Mouse (Mus musculus) forebrain, embryonic 15.5 days (tissue): ENCODE measurements around the gene Synj1. TPM values are rescaled to one million over a fixed set of nuclear protein-coding genes. Genes with fewer than 3 reads are reported as not detected.

Experiments
- ATAC-seq: fragments of 200-750 bp; cut with Nextera tagmentation; replicated peaks from 2 replicates; pipeline ENCODE4 v1.8.0; 2017; ENCODE audit warnings: mild to moderate bottlenecking, moderate TSS enrichment, moderate library complexity
- H3K27ac ChIP-seq: fragments of 300-500 bp; sonication (generic); replicated peaks from 2 replicates; pipeline ENCODE4 v1.5.1; 2015; ENCODE audit warnings: mild to moderate bottlenecking, inconsistent platforms
- H3K27me3 ChIP-seq: fragments of 300-500 bp; sonication (generic); 2 replicates; pipeline ENCODE4 v1.6.1; 2015; ENCODE audit warnings: inconsistent platforms
- H3K36me3 ChIP-seq: fragments of 300-500 bp; sonication (generic); 2 replicates; pipeline ENCODE4 v1.6.1; 2015; ENCODE audit warnings: mild to moderate bottlenecking, inconsistent platforms
- H3K4me1 ChIP-seq: fragments of 300-500 bp; sonication (generic); 2 replicates; pipeline ENCODE4 v1.6.1; 2015; ENCODE audit warnings: inconsistent platforms
- H3K4me2 ChIP-seq: fragments of 300-500 bp; sonication (generic); replicated peaks from 2 replicates; pipeline ENCODE4 v1.6.1; 2015; ENCODE audit warnings: mild to moderate bottlenecking, inconsistent platforms
- H3K4me3 ChIP-seq: fragments of 300-500 bp; sonication (generic); 2 replicates; pipeline ENCODE4 v1.5.1; 2015; ENCODE audit warnings: mild to moderate bottlenecking, inconsistent platforms
- H3K9ac ChIP-seq: fragments of 300-500 bp; sonication (generic); replicated peaks from 2 replicates; pipeline ENCODE4 v1.6.1; 2015; ENCODE audit warnings: mild to moderate bottlenecking, inconsistent platforms
- H3K9me3 ChIP-seq: fragments of 300-500 bp; sonication (generic); 2 replicates; pipeline ENCODE4 v1.6.1; 2016; ENCODE audit warnings: inconsistent platforms
- WGBS: fragments of 180-500 bp; shearing (Covaris S2); methylation state at CpG from one replicate; pipeline ENCODE4 v1.1.7; 2015; ENCODE audit warnings: mixed read lengths; 5-methylcytosine and 5-hydroxymethylcytosine counted together
- polyA plus RNA-seq: library from polyadenylated mRNA; unstranded; fragments of >200 nt; fragmentation: Nextera tagmentation; extraction: Ambion mirVana; gene quantifications from 2 replicates; pipeline ENCODE4 v1.2.1, GENCODE M21; 2015

Synj1 gene
- polyA plus RNA-seq, 1 experiment from 2014 or later, result 36.0 TPM

DNA sequence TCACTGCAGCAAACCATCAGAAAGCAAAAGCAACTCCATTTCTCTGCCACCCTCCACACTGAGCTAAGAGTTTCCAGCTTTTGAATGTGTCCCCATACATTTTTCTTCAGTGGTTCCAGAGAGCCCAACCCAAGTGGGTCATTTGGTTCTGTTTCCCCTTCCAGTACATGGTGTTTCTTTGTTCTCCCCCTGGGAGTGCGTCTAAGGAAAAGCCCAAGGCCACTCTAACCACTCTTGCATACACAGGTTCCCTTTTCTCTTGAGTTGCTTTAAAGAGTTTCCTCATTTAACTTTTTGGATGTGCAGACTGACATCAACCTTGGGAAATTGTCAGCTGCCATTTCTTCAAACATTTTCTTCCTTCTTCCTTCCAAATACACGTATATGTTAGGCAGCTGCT is 10.0 kb downstream of the Synj1 start:
- Histone ChIP-seq H3K36me3 (0 out of 2 replicates have a peak, but pooled peaks cover 2% of the 10 kb centered on the region), H3K4me1 (peaks cover 20% of the 10 kb centered on the region), H3K27ac (no peak overlapping the region), H3K27me3 (no peaks in the 10 kb centered on the region), H3K4me2 (no peak overlapping the region), H3K4me3 (no peak overlapping the region), H3K9ac (no peak overlapping the region), H3K9me3 (no peaks in the 10 kb centered on the region)
- no peak for ATAC-seq
- 75% methylated on average over 2 of the region's 2 CpGs for WGBS

DNA sequence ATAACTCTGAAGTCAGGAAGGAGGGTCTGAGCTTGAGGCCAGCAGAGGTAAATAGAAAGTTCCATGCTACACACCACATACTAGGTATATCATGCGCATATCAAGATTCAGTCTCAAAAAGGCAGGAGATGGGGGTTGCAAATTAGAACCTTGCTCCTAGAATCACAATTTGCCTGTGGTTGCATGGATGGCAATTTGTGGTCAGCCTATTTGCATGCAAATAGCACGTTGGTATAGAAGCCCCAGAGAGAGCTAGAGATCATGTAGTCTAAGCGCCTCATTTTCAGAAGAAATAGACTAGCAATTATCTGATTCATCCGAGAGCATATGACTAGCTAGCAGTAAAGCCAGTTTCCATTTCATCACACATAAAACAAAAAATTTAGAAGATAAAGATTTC is 11.3 kb downstream of the Synj1 start:
- Histone ChIP-seq H3K4me3 (no peak overlapping the region), H3K9ac (no peak overlapping the region), H3K27ac (no peak overlapping the region), H3K36me3 (no peaks in the 10 kb centered on the region), H3K4me2 (no peak overlapping the region), H3K4me1 (peaks cover 20% of the 10 kb centered on the region), H3K9me3 (no peaks in the 10 kb centered on the region), H3K27me3 (no peaks in the 10 kb centered on the region)
- ATAC-seq, result no peak
- 36% methylated on average over 4 of the region's 4 CpGs for WGBS

DNA sequence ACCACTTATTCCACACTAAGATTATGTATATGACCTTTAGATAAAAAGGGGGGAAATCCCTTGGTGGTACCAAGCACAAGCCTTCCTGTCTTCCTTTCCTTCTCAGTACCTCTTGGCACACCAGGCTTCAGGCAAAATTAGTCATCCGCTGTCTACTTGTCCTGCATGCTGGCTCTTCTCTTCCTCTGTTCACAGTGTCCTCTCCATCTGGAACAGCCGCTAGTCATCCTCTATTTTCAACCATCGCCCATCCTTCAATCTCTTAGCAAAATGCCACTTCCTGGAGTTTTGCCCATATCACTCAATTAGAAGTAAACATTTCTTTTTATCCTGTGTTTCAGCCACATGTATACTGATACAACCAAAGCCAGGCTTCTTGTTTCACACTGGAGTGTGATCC is 13.3 kb downstream of the Synj1 start:
- Histone ChIP-seq H3K4me1 (peaks cover 20% of the 10 kb centered on the region), H3K9ac (no peak overlapping the region), H3K36me3 (no peaks in the 10 kb centered on the region), H3K9me3 (no peaks in the 10 kb centered on the region), H3K4me3 (no peak overlapping the region), H3K27ac (no peak overlapping the region), H3K27me3 (no peaks in the 10 kb centered on the region), H3K4me2 (no peak overlapping the region)
- ATAC-seq, result no peak
- 75% methylated on average over 3 of the region's 3 CpGs for WGBS

DNA sequence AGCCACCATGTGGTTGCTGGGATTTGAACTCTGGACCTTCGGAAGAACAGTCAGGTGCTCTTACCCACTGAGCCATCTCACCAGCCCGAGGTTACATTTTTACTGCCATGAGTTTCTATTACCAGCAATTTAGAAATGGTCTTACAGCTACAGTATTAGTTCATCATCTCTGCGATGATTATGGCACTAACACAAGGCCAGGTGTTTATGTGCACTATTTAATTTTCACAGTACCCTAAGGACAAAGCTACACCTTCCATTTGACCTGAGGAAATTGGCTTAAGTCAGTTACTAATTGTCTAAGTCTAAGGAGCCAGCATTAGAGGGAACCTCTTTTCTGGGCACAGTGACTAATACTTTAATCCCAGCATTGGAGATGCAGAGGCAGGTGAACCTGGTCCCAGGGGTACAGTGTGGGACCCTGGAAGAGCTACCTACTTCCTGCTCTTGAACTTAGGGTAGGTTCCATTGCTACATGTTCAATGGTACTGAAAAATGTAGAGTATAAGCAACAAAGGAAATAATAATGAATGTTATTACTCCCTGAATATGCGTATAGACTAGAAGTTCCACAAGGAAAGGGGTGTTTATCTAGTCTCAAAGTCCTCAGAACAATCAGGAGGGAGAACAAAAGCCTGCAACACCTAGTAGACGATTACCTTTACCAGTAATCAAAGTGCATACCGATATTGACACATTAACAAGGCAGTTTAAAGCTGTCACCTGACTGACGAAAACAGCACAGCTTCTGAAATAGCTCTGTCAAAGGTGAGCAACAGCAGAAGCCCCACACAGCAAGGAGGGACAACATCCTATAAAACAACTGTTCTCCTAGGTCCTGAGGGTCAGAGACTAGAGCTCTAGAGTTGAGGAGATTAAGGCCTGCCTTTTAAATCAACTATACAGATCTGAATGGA is 14.5 kb downstream of the Synj1 start:
- H3K27me3 ChIP-seq, result no peaks in the 10 kb centered on the region
- no peak overlapping the region for H3K4me2 ChIP-seq
- no peak overlapping the region for H3K27ac ChIP-seq
- H3K4me1 ChIP-seq, result peaks cover 20% of the 10 kb centered on the region
- H3K4me3 ChIP-seq, result no peak overlapping the region
- H3K9me3 ChIP-seq, result no peaks in the 10 kb centered on the region
- H3K9ac ChIP-seq, result no peak overlapping the region
- WGBS, result 85% methylated on average over 7 of the region's 7 CpGs
- no peak for ATAC-seq
- no peaks in the 10 kb centered on the region; the same call in 1 of the 2 replicates for H3K36me3 ChIP-seq

DNA sequence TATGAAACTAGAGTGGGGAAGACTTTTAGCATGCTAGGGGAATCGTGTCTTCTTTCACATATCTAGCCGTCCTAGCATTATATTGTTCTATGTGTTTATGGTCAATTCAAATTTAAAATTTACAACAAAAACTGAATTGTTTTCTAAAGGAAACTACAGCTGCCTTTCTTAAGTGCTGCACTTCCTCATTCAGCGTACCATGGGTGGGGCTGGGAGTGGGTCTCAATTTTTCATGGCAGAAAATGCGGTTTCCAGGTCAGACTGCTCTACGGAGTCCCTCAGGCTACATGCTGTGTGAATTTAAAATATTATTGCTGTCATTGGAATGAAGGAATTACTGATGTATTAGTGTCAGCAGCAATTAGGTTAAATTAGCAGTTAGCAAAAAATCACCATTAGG is 15.6 kb downstream of the Synj1 start:
- Histone ChIP-seq H3K36me3 (peaks cover 9% of the 10 kb centered on the region; the same call in 1 of the 2 replicates), H3K27ac (no peak overlapping the region), H3K4me2 (no peak overlapping the region), H3K9ac (no peak overlapping the region), H3K9me3 (no peaks in the 10 kb centered on the region), H3K4me3 (no peak overlapping the region), H3K4me1 (peaks cover 20% of the 10 kb centered on the region), H3K27me3 (no peaks in the 10 kb centered on the region)
- no peak for ATAC-seq
- WGBS, result 86% methylated on average over 5 of the region's 5 CpGs

DNA sequence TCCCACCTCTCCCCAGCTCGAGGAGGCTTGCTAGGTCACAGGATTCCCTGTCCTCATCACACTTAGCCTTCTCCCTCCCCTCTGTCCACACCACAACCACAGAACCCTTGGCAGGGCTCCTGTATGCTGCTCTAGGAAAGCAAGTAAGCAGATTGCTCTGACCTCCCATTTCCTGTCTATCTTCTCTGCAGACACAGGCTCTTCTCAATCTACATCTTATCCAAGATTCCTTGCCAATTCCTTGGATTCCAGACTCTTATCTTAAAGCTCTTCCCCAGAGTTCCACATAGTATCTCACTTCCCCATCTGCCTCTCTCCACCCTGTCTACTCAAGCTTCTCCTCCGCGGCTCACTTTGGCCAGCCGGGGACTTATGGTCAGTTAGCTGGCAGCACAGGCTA is 16.1 kb downstream of the Synj1 start:
- H3K9me3 ChIP-seq, result no peaks in the 10 kb centered on the region
- peaks cover 20% of the 10 kb centered on the region for H3K4me1 ChIP-seq
- H3K27ac ChIP-seq, result no peak overlapping the region
- no peak overlapping the region for H3K9ac ChIP-seq
- H3K4me3 ChIP-seq, result no peak overlapping the region
- ATAC-seq, result no peak
- 82% methylated on average over 4 of the region's 4 CpGs for WGBS
- no peaks in the 10 kb centered on the region for H3K27me3 ChIP-seq
- H3K36me3 ChIP-seq, result peaks cover 13% of the 10 kb centered on the region; the same call in 1 of the 2 replicates
- no peak overlapping the region for H3K4me2 ChIP-seq

DNA sequence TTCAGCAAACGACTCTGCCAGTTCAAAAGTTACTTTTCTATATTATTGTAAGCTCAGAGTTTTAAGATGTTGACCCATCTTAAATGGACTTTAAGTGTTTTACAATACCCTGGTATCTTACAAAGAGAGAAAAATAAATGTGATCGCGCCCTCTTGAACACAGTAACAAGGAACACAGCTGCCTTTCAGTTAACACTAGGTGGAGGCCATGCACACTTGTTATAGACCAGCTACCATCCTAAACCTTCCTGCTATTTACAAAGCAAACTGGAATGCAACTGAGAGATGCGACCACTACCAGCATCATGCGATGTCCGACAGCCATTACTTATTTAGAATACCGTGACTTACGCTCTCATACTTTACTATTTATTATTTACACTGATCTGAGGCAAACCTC is 21.9 kb downstream of the Synj1 start:
- 96% methylated on average over 8 of the region's 8 CpGs for WGBS
- Histone ChIP-seq H3K36me3 (peaks cover 17% of the 10 kb centered on the region; the same call in 1 of the 2 replicates), H3K27me3 (no peaks in the 10 kb centered on the region), H3K4me2 (no peak overlapping the region), H3K27ac (no peak overlapping the region), H3K4me3 (no peak overlapping the region), H3K9me3 (no peaks in the 10 kb centered on the region), H3K4me1 (no peaks in the 10 kb centered on the region), H3K9ac (no peak overlapping the region)
- ATAC-seq, result no peak

DNA sequence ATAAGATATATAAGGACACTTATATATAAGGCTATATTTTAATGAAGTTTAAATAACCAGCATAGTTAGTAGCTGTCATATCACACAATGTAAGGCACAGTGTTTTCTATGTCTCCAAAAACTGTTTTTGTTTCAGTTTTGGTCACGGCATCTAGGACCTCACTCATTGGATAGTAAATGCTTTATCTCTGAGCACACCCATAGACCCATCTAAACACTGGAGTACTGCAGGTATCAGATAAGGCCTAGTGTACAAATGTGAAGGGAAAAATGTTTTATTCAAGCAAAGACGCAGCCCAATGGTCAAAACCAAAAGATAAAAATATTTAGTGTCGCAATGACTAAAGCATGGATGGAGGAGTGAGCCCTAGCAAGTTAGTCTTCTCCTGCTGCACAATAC is 22.4 kb downstream of the Synj1 start:
- no peak for ATAC-seq
- Histone ChIP-seq H3K4me2 (no peak overlapping the region), H3K4me1 (no peaks in the 10 kb centered on the region), H3K27ac (no peak overlapping the region), H3K9me3 (no peaks in the 10 kb centered on the region), H3K4me3 (no peak overlapping the region), H3K27me3 (no peaks in the 10 kb centered on the region), H3K36me3 (peaks cover 17% of the 10 kb centered on the region; the same call in 1 of the 2 replicates), H3K9ac (no peak overlapping the region)
- 96% methylated on average over 3 of the region's 3 CpGs for WGBS

DNA sequence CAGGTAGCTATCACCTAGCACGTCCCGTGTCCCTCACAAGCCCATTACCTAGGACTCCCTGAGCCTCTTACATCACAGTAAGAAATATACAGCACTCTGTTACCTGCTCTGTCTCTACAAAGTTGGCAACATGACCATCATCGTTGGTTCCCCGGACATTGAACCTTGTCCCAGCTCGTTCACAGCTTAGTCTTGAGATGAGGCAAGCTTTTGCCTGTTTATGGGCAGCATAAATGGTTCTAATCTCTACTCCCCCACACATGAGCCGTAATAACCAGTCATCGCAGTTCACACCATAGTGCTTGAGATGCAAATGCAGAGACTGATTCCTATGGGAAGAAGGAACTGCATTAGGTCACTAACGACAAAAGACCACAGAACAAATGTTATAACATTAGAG is 23.1 kb downstream of the Synj1 start:
- Histone ChIP-seq H3K9ac (no peak overlapping the region), H3K27me3 (no peaks in the 10 kb centered on the region), H3K9me3 (no peaks in the 10 kb centered on the region), H3K4me1 (no peaks in the 10 kb centered on the region), H3K36me3 (peaks cover 17% of the 10 kb centered on the region; the same call in 1 of the 2 replicates), H3K4me2 (no peak overlapping the region), H3K27ac (no peak overlapping the region), H3K4me3 (no peak overlapping the region)
- WGBS, result 94% methylated on average over 8 of the region's 8 CpGs
- no peak for ATAC-seq

DNA sequence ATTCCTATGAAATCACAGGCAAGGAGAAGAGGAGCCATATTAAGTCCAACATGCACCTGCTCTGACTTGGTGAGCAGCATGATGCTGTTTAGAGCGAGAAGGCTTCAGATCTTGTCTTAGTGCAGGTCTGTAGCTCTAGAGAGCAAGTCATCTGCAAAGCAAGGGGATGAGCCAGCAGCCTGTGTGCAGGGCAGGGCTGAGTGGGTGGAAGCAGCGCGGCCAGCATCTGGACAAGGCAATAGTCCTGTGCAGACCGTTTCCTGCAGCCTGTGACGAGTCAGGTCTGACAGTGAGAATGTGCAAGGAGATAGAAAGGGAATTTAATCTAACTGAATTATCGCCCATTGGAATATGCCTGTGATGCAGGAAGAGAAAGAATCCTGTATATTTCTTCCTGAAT is 40.1 kb downstream of the Synj1 start:
- Histone ChIP-seq H3K9ac (no peak overlapping the region), H3K9me3 (no peaks in the 10 kb centered on the region), H3K4me2 (no peak overlapping the region), H3K27ac (no peak overlapping the region), H3K4me3 (no peak overlapping the region), H3K4me1 (no peaks in the 10 kb centered on the region), H3K27me3 (no peaks in the 10 kb centered on the region), H3K36me3 (peaks cover 55% of the 10 kb centered on the region)
- 94% methylated on average over 6 of the region's 6 CpGs for WGBS
- ATAC-seq, result no peak

DNA sequence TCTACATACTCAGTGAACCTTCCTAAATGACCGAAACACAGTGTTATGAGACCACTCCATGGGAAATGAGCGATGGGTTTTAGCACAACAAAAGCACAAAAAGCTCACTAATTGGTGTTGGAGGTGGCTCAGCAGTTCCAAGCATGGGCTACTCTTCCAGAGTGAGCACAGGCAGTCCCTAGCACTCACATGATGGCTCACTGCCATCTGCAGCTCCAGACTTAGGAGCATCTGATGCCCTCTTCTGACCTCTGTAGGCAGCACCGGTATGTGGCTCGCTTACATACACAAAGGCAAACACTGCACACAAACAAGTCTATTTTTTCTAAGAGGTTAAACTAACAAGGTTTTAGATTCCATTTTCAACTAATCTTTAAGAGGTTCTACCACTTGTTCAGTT is 44.9 kb downstream of the Synj1 start:
- no peak for ATAC-seq
- 81% methylated on average over 4 of the region's 4 CpGs for WGBS
- Histone ChIP-seq H3K9me3 (no peaks in the 10 kb centered on the region), H3K27me3 (no peaks in the 10 kb centered on the region), H3K4me1 (no peaks in the 10 kb centered on the region), H3K9ac (no peak overlapping the region), H3K4me2 (no peak overlapping the region), H3K27ac (no peak overlapping the region), H3K36me3 (peaks cover 51% of the 10 kb centered on the region), H3K4me3 (no peak overlapping the region)

DNA sequence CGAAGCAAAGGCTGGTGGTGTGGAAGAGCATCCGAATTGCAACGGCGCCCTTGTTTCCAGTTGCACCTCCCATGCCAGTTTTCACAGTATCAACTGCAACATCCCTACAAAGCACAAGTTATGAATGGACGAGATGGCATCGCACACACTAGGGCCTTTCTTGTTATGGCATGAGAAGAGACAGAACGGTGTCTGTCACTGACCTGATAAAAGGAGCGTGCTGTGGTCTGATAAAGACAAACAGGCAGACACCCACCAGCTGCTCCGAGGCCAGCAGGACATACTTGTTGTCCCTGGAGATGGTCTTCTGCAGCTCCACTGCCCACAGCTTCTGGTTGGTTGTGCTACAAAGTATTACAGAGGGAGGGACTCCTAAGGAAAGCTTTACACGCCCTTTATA is 46.8 kb downstream of the Synj1 start:
- no peaks in the 10 kb centered on the region for H3K27me3 ChIP-seq
- no peak for ATAC-seq
- H3K36me3 ChIP-seq, result peaks cover 50% of the 10 kb centered on the region
- no peak overlapping the region for H3K4me2 ChIP-seq
- 94% methylated on average over 10 of the region's 10 CpGs for WGBS
- no peaks in the 10 kb centered on the region for H3K9me3 ChIP-seq
- no peak overlapping the region for H3K9ac ChIP-seq
- H3K4me3 ChIP-seq, result no peak overlapping the region
- H3K27ac ChIP-seq, result no peak overlapping the region
- no peaks in the 10 kb centered on the region for H3K4me1 ChIP-seq

DNA sequence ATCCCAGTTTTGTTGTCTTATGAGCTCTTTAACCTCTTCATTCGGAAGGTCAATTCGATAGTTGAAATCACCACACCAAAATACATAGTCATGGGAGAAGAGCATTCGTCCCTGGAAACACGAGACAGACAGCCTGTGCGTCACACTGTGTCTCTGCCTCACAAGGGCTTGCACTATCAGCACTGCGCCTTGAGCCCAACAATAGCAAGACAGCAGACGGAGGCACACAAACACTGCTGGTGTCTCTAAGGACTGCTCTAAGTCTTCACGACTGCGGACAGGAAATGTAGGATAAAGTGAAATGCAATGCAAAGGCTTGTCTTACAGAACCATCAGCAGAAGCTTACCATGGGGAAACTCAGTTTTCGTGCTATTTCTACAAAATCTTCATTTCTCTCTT is 47.2 kb downstream of the Synj1 start:
- WGBS, result 92% methylated on average over 10 of the region's 10 CpGs

More for the DNA sequence above, 47.2 kb downstream of the Synj1 start:
- H3K9me3 ChIP-seq, result no peaks in the 10 kb centered on the region
- H3K36me3 ChIP-seq, result peaks cover 46% of the 10 kb centered on the region
- no peaks in the 10 kb centered on the region for H3K4me1 ChIP-seq
- no peak overlapping the region for H3K9ac ChIP-seq
- no peak for ATAC-seq
- H3K27me3 ChIP-seq, result no peaks in the 10 kb centered on the region
- no peak overlapping the region for H3K27ac ChIP-seq
- H3K4me3 ChIP-seq, result no peak overlapping the region
- H3K4me2 ChIP-seq, result no peak overlapping the region
